Mouse (Mus musculus) gastrocnemius, adult 8-10 months (tissue): ENCODE measurements around the gene Igsf11. TPM values are rescaled to one million over a fixed set of nuclear protein-coding genes. Genes with fewer than 3 reads are reported as not detected.
"Not testable (repeated sequence)": the region's sequence is repeated elsewhere in the genome, so short reads cannot be mapped to it uniquely, and the experiment has no call there.

Source experiments
- DNase-seq, 2 experiments: peaks; one replicate each; pipeline ENCODE4 v3.0.0; 2022; ENCODE audit warnings: low spot score in 2 of 2
- total RNA-seq, 4 experiments: library from RNA; stranded (reverse); gene quantifications; 2 replicates each; pipeline ENCODE4 v1.2.4; 2022

The Igsf11 gene
- total RNA-seq, 4 experiments from 2014 or later = 0.08 to 0.19 (median 0.13) TPM

DNA sequence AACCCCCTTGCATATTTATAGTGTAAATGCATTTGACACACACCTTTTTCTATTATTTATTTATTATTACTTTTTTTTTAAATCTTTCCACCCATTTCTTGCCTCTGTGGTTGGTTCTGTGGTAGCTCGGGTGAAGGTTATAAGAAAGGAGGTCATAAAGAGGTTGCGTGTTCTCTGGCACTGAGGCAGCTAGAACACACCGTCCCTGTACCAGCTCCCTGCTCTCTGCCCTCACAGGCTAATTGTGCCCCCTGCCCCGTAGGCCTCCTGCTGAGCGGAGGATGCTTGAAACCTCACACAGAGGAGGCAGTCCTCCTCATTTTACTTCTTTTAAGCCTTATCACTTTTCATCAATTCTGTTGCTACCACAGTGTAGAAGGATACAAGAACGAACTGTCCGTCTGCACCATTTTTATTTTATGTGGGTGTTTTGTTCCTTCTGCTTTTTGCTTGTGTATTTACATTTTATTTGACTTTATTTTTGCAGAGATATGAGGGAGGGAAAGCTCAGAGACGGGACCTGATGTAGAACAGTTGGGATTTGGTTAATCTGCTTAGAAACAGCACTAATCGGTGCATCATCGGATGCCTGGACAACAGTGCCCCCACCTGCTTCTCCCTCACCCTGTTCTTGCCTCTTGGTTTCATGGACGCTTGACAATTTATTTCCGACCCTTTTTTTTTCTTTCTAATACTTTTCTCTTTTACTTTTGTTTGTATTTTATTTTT is 90.2 kb downstream of the Igsf11 start:
- no peak for DNase-seq

DNA sequence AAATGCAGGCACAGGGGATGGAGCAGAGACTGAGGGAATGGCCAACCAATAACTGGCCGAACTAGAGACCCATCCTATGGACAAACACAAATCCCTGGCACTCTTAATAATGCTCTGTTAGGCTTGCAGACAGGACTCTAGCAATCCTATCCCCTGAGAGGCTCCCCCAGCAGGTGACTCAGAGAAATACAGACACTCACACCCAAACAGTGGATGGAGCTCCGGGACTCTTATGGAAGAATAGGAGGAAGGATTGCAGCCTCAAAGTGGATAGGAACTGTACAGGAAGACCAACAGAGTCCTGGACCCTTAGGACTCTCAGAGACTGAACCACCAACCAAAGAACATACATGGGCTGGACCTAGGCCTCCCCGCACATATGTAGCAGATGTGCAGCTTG is 91.4 kb downstream of the Igsf11 start:
- not testable (repeated sequence) for DNase-seq

DNA sequence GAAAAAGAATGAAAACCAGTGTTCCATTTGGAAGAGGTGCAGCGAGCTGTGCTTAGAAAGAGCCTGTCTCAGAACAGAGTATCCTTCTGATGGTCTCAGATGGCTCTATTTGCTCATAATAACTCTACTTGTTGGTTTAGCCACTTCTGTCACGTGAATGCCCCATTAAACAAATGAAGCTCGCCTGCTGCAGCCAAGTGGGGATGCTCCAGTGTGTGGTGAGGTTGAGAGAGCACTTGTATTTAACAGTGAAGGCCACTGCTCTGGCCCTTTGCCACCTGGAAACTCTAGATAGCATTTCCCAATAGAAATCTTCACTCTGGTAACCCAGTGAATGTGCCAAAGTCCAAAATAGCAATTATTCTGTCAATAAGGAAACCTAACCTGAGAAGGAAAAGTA is 92.9 kb downstream of the Igsf11 start:
- no peak for DNase-seq

DNA sequence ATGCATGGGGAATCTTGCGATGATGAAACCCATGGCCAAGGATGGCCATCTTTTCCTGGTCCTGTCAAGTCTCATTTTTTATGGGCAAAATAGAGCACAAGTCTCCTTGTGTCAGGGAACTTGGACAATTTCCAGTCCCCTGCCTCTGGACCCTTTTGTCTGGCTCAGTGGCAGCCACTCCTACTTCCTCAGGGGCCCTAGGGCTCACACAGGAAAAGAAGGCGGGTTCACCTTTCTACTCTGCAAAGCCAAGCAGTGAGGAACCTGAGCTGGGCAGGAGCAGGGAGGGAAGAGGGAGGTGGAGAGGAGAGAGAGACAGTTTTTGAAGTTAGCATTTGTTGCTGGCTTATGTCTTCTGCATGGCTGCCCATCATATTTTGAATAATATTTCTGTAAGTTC is 93.9 kb downstream of the Igsf11 start:
- no peak for DNase-seq

DNA sequence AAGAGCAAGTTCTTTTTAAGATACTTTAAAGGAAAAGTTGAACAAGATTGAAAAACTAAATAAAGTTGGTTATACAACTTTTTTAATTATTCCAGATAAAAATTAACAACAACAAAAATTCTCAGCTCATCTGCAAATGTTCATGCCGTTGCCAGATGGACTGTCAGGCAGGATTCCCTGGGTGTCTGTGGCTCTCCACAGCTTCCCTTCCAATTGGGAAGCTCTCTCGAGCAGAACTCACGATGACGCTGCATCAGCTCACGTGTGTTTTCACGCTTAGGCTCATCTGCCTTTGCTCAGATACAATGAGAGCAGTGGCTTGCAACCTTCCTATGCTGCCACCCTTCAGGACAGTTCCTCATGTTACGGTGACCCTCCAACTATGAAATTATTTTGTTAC is 101.2 kb downstream of the Igsf11 start:
- no peak for DNase-seq

DNA sequence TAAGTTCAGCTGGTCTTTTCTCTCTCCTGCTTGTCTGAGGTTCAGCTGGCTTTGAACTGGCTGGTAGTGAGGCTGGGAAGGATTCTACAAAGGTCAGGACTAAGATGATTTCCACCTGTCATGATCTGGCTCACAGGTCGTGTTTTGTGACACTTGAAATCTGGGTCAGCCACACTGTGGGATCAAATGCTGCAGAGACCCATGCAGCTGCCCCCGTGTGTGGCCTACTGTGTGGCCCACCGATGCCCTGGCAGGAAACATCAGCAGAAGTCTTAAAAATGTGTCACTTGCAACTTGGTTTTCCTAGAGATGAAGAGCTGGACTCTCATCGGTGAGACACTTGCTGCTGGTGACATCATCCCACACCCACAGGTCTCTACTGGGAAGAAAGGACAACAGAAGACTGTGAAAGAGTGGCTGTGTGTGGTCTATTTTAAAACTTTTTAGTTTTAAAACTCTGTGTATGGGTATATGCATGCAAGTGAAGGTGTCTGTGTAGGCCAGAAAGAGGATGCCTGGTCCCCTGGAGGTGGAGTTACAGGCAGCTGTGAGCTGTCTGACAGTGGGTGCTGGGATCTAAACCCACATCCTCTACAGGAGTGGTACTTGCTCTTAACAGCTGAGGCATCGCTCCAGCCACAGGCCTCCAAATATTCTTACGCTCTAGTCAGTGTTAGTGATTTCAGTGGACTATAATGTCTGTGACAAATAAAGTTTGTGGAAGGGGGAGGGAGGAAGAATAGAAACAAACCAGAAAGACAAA is 106.2 kb downstream of the Igsf11 start:
- no peak for DNase-seq

DNA sequence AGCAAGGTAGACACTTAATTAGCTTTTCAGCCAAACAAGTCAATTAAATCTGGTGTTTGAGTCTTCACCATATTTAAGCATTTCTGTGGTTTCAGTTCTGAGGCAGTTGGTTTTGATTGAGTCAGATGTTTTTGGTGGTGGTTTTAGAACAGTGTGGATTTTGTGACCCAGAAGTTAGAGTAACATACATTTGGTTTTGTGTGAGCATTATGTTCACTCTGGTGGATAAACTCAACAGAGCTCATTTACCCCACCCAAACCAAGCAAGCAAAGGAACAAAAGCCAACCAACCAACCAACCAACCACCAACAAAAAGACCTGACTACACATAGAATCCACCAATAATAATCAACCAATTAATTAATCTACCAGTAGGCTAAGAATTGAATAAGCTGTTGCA is 106.8 kb downstream of the Igsf11 start:
- no peak for DNase-seq

DNA sequence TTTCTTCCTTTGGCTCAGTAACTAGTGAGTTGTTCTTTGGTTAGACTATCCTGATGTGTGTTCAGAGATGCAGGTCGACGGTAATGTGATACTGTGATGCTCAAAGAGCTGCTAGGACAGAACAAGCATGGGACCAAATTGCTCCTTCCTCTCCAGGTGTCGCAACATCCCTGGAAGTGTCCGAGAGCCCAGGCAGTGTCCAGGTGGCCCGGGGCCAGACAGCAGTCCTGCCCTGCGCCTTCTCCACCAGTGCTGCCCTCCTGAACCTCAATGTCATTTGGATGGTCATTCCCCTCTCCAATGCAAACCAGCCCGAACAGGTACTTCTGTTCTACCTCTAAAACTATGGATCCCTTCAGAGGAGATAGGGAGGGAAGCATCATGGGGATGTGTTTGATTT is 114.5 kb downstream of the Igsf11 start:
- DNase-seq = no peak

DNA sequence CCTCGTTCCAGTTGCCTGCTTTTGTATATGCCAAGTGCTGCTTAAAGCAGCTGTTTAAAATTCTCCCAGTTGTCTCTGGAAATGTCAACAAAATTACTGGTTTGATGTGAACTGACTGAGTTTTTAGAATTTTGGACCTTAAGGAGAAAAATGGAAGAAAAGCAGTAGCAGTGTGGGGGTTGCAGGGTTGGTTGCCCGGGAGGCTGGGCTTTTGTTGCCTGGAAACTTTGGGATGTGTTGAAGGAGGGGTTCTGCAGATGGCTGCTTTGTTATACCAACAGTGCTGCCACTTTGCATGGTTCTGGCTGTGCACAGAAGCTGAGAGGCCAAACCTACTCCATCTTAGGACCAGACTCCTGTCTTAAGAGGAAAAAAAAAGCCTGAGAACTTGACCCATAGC is 127.0 kb downstream of the Igsf11 start:
- DNase-seq = no peak

DNA sequence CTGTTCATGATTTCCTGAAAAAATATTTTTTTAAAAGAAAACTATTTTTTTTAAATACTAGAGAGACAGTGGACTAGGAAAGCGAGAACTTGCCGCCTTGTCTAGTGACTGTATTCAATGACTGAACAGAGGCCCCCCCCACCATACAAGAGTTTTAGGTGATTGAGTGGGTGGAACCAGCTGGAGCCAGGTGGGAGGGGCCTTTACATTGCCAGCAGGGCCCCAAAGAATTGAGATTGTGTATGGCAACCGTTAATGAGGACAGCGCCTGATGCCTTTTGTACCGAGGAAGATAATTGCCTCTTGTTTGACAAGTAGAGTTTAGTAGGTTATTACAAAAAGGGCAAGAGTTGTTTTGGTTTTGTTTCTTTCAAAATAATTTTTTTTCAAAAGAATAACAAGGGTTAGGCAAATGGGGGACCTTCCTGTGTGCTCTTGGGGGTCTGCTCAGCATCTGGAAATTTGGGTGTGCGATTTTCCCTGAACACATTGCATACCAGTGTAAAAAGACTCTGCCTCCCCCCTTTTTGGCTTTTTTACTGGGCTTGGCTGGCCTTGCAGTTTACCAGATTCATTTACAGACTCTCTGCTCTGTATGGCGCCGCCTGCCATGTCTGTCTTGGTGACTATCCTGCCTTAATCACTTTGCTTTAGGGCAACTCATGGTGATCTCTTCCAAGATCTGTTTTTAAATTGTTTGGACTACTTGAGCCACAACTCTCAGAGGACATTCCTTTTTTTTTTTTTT is 133.7 kb downstream of the Igsf11 start:
- DNase-seq = no peak

DNA sequence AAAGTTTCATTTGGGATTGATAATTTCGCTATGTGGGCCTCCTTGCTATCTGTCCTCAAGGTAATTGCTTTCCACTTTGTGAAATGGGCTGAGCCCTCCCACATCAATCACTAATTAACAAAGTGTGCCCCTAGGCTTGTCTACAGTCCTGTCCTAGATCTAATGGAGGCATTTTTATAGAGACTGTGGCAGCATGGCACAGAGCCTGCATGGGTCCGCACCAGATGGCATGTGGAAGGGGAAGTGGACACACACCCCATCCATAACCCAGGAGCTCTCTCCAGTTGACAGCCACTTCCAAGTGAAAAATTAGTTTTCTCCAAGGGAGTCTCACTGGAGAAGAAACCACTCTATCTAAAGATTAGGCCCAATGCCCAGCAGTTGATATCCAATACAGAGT is 138.9 kb downstream of the Igsf11 start:
- DNase-seq = no peak

DNA sequence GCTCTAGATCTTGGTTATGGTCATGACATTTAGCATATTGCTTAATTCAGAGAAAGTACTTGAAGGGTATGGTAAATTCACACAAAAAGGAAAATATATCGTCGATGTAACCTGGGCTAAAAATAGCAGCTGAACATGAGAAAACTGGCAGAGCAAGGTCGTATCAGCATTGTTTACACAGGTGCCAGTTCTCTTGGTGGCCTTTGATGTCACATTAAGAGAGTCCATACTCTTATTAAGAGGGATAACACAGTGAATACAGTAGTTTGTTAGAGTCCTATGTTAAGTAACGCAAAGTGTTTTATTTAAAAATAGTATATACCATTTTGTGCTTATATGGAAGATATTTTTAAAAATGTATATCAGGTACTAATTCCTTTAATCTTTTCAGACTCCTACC is 144.8 kb downstream of the Igsf11 start:
- DNase-seq = no peak

DNA sequence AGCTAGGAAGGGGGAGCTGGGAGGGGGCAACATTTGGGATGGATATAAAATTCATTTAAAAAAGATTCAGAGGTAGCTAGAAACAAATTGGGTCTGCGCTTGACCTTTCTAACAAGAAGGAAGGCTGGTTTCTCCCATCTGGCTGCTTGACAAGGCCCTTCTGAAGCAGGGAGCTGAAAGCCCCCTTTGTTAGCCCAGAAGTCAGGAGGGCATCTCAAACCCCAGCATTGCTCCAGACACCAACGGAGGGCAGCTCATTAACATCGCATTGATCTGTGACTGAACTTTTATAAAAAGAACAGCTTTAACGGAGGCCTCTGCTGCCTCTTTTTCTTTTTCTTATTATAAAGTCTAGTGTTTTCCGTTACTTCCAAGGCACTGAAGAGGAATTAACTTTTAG is 151.9 kb downstream of the Igsf11 start:
- DNase-seq = no peak

DNA sequence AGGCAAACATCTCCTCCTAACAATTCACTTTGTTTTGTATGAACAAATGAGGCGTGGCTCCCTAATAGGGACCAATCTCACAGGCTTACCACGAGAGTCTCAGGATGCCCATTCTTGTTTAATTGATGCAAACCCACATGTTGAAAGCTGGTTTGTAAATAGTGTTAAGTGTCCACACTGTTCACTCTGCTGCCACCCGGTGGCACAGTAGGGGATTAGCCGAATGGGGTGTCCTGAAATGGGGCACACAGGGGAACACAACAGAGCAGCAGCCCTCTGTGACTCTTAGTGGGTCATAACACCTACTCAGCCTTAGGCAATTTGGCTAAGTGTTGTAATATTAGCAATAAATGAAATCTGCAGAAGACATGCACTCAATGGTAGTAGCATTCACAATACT is 156.4 kb downstream of the Igsf11 start:
- no peak for DNase-seq

DNA sequence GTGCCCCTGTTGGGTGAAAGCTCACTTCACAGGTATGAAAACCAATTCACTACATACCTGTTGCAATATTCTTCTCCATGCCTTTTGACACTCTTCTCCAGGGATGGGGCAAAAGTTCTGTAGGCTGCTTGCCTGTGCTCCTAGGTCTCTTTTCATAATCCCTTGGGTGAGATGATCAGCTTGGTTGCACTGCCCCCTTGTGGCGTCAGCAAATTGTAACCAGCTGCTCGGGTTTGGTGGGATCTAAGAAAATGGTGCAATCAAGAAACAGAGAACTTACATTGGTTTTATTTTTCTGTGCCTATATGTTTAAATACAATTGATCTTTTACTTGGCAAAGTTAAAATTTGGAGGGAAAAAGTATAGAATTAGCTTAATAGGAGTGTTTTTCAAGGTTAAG is 160.5 kb downstream of the Igsf11 start:
- no peak for DNase-seq

DNA sequence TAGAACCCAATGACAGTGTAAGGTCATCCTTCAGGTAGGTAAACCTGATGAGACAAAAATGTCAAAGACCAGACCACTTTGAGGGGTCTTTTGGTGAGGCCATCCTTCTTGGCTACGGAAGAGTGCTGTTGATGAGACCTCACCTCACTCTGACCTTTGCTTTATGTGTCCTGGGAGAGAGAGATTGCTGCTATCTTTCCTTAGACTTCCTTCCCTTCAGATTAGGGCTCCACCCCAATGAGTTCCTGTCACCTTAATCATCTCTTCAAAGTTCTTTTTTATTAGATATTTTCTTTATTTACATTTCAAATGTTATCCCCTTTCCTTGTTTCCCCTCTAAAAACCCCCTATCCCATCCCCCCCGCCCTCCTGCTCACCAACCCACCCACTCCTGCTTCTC is 161.3 kb downstream of the Igsf11 start:
- no peak for DNase-seq

DNA sequence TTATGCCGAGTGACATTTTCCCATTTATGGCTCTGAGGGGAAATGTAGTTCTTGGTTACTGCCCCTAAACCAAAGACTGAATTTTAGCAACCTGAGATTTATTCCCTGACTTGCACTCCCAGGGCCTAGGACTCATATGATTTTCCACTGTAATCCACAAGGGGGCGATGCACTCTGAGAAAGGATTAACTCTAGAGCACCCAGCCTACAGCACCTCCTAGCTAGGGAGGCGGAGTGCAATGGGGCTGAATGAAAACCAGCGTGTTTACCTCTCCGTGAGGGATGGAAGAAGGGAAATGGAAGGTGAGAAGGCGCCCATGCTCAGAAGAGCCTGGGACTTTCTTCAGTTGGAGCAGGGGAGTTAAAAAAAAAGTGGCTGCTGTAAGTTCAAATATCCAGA is 163.6 kb downstream of the Igsf11 start:
- DNase-seq = no peak

DNA sequence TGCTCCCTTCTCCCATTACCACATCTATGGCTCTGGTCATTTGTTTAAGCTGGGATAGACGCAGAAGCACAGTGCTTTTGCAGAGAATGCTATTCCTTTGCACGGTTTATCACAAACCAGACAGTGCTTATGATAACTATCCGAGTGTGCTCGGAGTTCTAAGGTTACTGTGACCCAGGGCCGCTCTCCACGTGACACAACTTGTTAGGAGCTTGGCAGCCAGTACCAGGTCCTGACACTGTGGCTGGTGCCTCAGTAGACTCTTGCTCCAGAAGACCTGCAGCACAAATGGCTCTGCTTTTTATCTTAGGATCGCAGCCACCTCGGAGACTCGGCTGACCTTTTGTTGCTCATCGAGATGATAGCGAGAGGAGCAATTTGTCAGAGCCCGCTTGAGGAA is 164.5 kb downstream of the Igsf11 start:
- DNase-seq = no peak

DNA sequence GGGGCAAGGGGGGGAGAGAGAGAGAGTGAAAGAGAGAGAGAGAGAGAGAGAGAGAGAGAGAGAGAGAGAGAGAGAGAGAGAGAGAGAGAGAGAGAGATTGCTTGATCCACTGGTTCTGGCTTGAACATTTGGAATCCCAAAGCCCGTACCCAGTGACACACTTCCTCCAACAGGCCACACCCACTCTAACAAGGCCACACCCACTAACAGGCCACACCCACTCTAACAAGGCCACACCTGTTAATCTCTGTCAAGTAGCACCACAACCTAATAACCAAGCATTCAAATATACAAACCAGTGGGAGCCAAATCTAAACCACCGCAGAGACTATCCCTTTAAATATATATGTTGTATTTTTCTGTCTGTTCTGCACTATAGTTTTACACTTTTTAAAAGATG is 166.4 kb downstream of the Igsf11 start:
- no peak for DNase-seq

DNA sequence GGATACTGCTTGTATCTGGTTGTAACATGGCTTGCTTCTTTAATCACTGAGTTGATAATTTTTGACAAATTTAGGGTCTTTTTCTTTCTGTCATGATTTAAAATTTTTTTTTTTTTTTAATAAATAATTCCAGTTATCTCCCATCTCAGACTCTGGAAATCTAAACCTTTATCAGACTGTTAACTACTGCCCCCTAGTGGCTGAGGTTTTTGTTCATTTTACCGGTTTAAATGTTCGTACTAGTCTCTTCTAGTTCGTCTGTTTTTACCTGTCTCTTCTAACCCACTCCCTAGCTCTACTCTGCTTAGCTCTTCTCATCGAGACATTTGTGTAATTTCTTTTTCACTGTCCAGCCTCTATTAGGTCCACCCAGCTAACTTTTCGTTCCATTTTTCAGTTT is 170.1 kb downstream of the Igsf11 start:
- no peak for DNase-seq

DNA sequence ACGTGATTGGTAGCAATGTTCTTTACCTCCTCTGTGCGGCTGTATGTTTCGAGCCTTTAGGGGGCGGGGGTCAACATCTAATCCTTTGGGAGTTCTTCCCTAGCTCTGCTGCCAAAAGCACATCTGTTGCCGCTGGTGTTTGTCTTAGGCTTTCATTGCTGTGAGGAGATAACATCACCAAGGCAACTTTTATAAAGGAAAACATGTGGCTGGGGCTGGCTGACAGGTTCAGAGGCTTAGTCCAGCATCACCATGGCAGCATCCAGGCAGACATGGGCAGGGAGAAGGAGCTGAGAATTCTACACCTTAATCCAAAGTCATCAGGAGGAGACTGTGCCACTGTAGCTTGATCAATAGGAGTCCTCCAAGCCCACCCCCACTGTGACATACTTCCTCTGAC is 173.1 kb downstream of the Igsf11 start:
- DNase-seq = no peak

DNA sequence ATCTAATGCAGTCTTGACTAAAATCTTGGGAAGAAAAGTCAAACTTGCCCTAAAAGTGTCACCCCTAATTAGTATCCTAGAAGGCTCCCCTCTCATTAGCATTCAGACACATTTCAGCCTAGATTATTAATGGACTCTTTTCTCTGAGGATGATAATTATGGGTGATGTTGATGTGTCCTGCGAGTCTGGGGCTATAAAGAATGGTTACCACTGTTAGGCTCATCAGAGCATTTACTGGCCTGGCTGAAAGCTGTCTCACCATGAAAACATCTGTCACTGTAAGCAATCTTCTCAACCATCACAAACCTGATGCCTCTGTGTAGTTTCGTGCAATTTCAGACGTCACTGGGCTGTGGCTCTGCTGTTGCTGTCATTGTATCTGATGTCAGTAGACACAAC is 179.0 kb downstream of the Igsf11 start:
- DNase-seq = no peak
